Mouse (Mus musculus) thymus, adult 18-20 months (tissue): ENCODE results near the gene Kctd2.
"Not testable (repeated sequence)": the region's sequence is repeated elsewhere in the genome, so short reads cannot be mapped to it uniquely, and the experiment has no call there.

Source experiments
- DNase-seq, 2 experiments: peaks; one replicate each; pipeline ENCODE4 v3.0.0; 2022; ENCODE audit warnings: mixed read lengths in 2 of 2

The Kctd2 gene

GRCm38 (mm10) chr11:115439906-115440595, 20.1 kb downstream of the Kctd2 start, which contains the start of gene Trim80:
Trim80 (plus strand) TSS chr11:115440545.
- DNase-seq: no peak

- peak in 1 of 2 experiments; percentile 46 for DNase-seq
Observed at GRCm38 (mm10) chr11:115441417-115441816, 21.5 kb downstream of the Kctd2 start.

- no peak for DNase-seq
Observed at GRCm38 (mm10) chr11:115446906-115447305, 27.0 kb downstream of the Kctd2 start.

- DNase-seq: no peak
Observed at GRCm38 (mm10) chr11:115447321-115447885, 27.5 kb downstream of the Kctd2 start.

- no peak for DNase-seq
Observed at GRCm38 (mm10) chr11:115448075-115448474, 28.1 kb downstream of the Kctd2 start.

GRCm38 (mm10) chr11:115448998-115449397, 29.1 kb downstream of the Kctd2 start:
- no peak for DNase-seq

GRCm38 (mm10) chr11:115450176-115450575, 30.2 kb downstream of the Kctd2 start:
- no peak for DNase-seq

- DNase-seq: peak; percentile 74 to 91
Observed at GRCm38 (mm10) chr11:115451781-115452241, 31.9 kb downstream of the Kctd2 start.

- DNase-seq: no peak
Observed at GRCm38 (mm10) chr11:115452281-115452860, 32.4 kb downstream of the Kctd2 start.

- DNase-seq: peak in 1 of 2 experiments; percentile 55
Observed at GRCm38 (mm10) chr11:115453306-115453705, 33.4 kb downstream of the Kctd2 start.

- DNase-seq: not testable (repeated sequence)
Observed at GRCm38 (mm10) chr11:115454822-115455221, 34.9 kb downstream of the Kctd2 start.

- no peak for DNase-seq
Observed at GRCm38 (mm10) chr11:115455619-115456018, 35.7 kb downstream of the Kctd2 start.

- no peak for DNase-seq
Observed at GRCm38 (mm10) chr11:115456182-115456581, 36.3 kb downstream of the Kctd2 start.

GRCm38 (mm10) chr11:115457405-115457804, 37.5 kb downstream of the Kctd2 start:
- DNase-seq: no peak

- no peak for DNase-seq
Observed at GRCm38 (mm10) chr11:115460976-115461375, 41.0 kb downstream of the Kctd2 start.

- DNase-seq: peak; percentile 62 to 77
Observed at GRCm38 (mm10) chr11:115461846-115462242, 41.9 kb downstream of the Kctd2 start.

- DNase-seq: peak; percentile 79 to 85
Observed at GRCm38 (mm10) chr11:115462243-115462891, 42.4 kb downstream of the Kctd2 start, which contains the start of gene Slc16a5. Slc16a5 (plus strand) TSS chr11:115462474.

GRCm38 (mm10) chr11:115463397-115463796, 43.5 kb downstream of the Kctd2 start:
- DNase-seq: peak; percentile 55 to 78

- DNase-seq: peak in 1 of 2 experiments; percentile 65
Observed at GRCm38 (mm10) chr11:115464851-115465250, 44.9 kb downstream of the Kctd2 start.

- DNase-seq: no peak
Observed at GRCm38 (mm10) chr11:115467217-115467618, 47.3 kb downstream of the Kctd2 start.

- no peak for DNase-seq
Observed at GRCm38 (mm10) chr11:115472183-115472582, 52.3 kb downstream of the Kctd2 start.

GRCm38 (mm10) chr11:115473626-115474275, 53.8 kb downstream of the Kctd2 start:
- peak; percentile 85 to 91 for DNase-seq
